ENCODE assay signal across 11 mouse cellular contexts in the genomic region with DNA sequence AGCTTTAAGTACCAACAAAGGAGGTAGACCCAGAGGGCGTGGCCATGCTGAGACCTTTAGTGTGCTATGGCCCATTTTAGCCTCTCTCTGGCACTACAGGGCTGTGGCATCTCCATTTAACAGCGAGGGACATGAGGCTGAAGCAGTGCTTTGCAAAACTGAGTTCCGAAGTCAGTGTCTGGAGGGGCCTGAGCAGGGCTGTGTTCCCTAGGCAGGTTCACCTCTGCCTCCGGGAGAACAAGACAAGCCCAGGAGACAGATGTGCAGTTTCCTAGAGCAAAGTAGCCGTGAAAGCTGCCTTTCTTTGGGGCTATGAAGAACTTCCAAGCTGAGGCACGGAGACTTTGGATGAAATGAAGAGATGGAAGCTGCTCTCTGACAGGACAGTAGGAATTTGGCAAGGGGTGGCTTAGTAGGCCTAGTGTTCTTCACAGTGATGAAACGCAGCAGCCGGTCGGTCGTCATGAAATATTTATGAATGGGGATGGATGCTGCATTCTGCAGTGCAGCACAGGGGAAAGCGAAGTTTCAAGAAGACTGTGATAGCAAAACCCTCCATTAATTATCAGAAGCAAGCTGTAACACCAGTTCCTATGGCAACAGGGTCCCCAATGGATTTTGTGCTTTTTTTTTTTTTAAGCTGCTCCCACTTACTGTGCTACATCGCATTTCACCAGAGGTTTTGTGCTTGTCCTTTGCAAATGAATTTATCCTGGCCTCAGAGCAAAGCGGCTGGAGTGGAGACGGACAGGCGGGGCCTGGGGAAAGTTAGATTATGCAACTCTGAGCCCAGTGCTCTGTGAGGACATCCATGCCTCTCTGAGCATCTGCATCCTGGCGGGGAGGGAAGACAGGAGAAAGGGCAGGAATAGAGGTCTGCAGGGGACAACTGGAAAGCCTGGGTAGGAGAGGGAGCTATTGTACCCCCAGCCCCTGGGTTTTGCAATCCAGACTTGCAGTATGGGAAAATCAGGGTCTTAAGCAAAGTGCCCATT.
DNase-seq lines count a peak whose midpoint lies in the region; ATAC-seq and TF ChIP-seq lines count a peak whose summit lies in the region.
"Had no signal": no experiment of that assay in that cellular context is flagged by ENCODE, and none has a peak within 500 bp of the region (broad histone marks: within the 10 kb centered on the region; RNA-seq: fewer than 3 reads in every experiment).

No protein-coding gene starts in this region.

- peak; percentile 78 for ATAC-seq in hindbrain, embryonic 15.5 days (ENCODE audit: low FRiP score, low read depth)
- peak; percentile 85 for ATAC-seq in midbrain, postnatal 0 days (ENCODE audit: low FRiP score)
- ATAC-seq: inflammation-experienced regulatory T-cells, adult 6 months had no signal

- no peak overlapping the region for H3K9ac ChIP-seq in heart, adult 2 months (ENCODE audit: low read depth, low read length)
- 0 out of 2 replicates have a peak overlapping the region, but pooled peaks have one; percentile 9 for H3K9ac ChIP-seq in hindbrain, embryonic 15.5 days
- peak overlapping the region; percentile 42; the same call in 1 of the 2 replicates for H3K9ac ChIP-seq in midbrain, postnatal 0 days (replicated peaks; ENCODE audit: low read length, poor library complexity, severe bottlenecking)

- no peak for TF ChIP-seq CTCF in heart, adult 2 months (IDR thresholded peaks at IDR 0.05)
- TF ChIP-seq CTCF in midbrain, postnatal 0 days (IDR thresholded peaks at IDR 0.05), result no peak

- H3K27me3 ChIP-seq in heart, adult 2 months (ENCODE audit: control insufficient read depth, insufficient read depth, low read length), result no peaks in the 10 kb centered on the region
- no peaks in the 10 kb centered on the region for H3K27me3 ChIP-seq in heart, embryonic 10.5 days (ENCODE audit: insufficient read depth, poor library complexity, severe bottlenecking)
- no peaks in the 10 kb centered on the region for H3K27me3 ChIP-seq in forebrain, embryonic 10.5 days (ENCODE audit: poor library complexity, severe bottlenecking)
- H3K27me3 ChIP-seq in hindbrain, embryonic 15.5 days, result no peaks in the 10 kb centered on the region
- no peaks in the 10 kb centered on the region for H3K27me3 ChIP-seq in midbrain, postnatal 0 days (ENCODE audit: insufficient read depth, low read length)

- 78% methylated on average over 16 of the region's 16 CpGs for WGBS in heart, adult 2 months
- 75% methylated on average over 16 of the region's 16 CpGs for WGBS in heart, embryonic 10.5 days
- 70% methylated on average over 16 of the region's 16 CpGs for WGBS in forebrain, embryonic 10.5 days
- 29% methylated on average over 16 of the region's 16 CpGs for WGBS in hindbrain, embryonic 15.5 days
- WGBS in midbrain, postnatal 0 days, result 18% methylated on average over 16 of the region's 16 CpGs

- no peak for TF ChIP-seq POLR2A in heart, adult 2 months (IDR thresholded peaks at IDR 0.05; ENCODE audit: insufficient read depth, low read depth, low read length)

- no peak overlapping the region for H3K4me3 ChIP-seq in heart, adult 2 months
- H3K4me3 ChIP-seq in heart, embryonic 10.5 days, result no peak overlapping the region
- H3K4me3 ChIP-seq in forebrain, embryonic 10.5 days, result no peak overlapping the region
- no peak overlapping the region for H3K4me3 ChIP-seq in hindbrain, embryonic 15.5 days
- H3K4me3 ChIP-seq in midbrain, postnatal 0 days (ENCODE audit: low read depth, low read length), result no peak overlapping the region

- no peaks in the 10 kb centered on the region for H3K9me3 ChIP-seq in heart, embryonic 10.5 days
- H3K9me3 ChIP-seq in forebrain, embryonic 10.5 days, result no peaks in the 10 kb centered on the region
- no peaks in the 10 kb centered on the region for H3K9me3 ChIP-seq in hindbrain, embryonic 15.5 days
- no peaks in the 10 kb centered on the region for H3K9me3 ChIP-seq in midbrain, postnatal 0 days (ENCODE audit: low read length)

- no peaks in the 10 kb centered on the region for H3K79me2 ChIP-seq in heart, adult 2 months (replicated peaks; ENCODE audit: control insufficient read depth, insufficient read depth, low read length)

- no peak overlapping the region for H3K27ac ChIP-seq in heart, adult 2 months
- no peak overlapping the region for H3K27ac ChIP-seq in heart, embryonic 10.5 days
- H3K27ac ChIP-seq in forebrain, embryonic 10.5 days, result peak overlapping the region; percentile 35; the same call in 1 of the 2 replicates
- H3K27ac ChIP-seq in hindbrain, embryonic 15.5 days (replicated peaks), result peak overlapping the region; percentile 78
- H3K27ac ChIP-seq in midbrain, postnatal 0 days (ENCODE audit: low read depth, low read length), result peak overlapping the region; percentile 84

- peak overlapping the region; percentile 27; the same call in 1 of the 2 replicates for H3K4me2 ChIP-seq in hindbrain, embryonic 15.5 days
- peak overlapping the region; percentile 28 for H3K4me2 ChIP-seq in midbrain, postnatal 0 days (ENCODE audit: low read depth, low read length, poor library complexity, severe bottlenecking)

- no peaks in the 10 kb centered on the region for H3K4me1 ChIP-seq in heart, adult 2 months (ENCODE audit: control insufficient read depth, insufficient read depth, low read length)
- H3K4me1 ChIP-seq in heart, embryonic 10.5 days, result peaks cover 17% of the 10 kb centered on the region
- H3K4me1 ChIP-seq in forebrain, embryonic 10.5 days, result peaks cover 30% of the 10 kb centered on the region
- peaks cover 23% of the 10 kb centered on the region for H3K4me1 ChIP-seq in hindbrain, embryonic 15.5 days (replicated peaks)
- H3K4me1 ChIP-seq in midbrain, postnatal 0 days (ENCODE audit: insufficient read depth, low read length), result peaks cover 14% of the 10 kb centered on the region

- no peak for TF ChIP-seq EP300 in heart, adult 2 months (IDR thresholded peaks at IDR 0.05; ENCODE audit: insufficient read depth, low read depth, low read length)

- peak; percentile 38 to 43 for DNase-seq in heart, adult 2 months
- DNase-seq in heart, embryonic 10.5 days (ENCODE audit: low spot score), result no peak
- DNase-seq in forebrain, embryonic 10.5 days (ENCODE audit: extremely low spot score, low spot score), result no peak
- peak; percentile 70 for DNase-seq in midbrain, postnatal 0 days (ENCODE audit: low spot score)
- DNase-seq in cerebellum, adult 11-12 months, result no peak
- no peak for DNase-seq in cerebellum, postnatal 10 days
- no peak for DNase-seq in adrenal gland, adult 2 months
- DNase-seq: cerebellum, postnatal 14 days; spleen, adult 18-20 months had no signal

- H3K36me3 ChIP-seq in heart, adult 2 months (ENCODE audit: control insufficient read depth, insufficient read depth, low read length), result no peaks in the 10 kb centered on the region
- H3K36me3 ChIP-seq in heart, embryonic 10.5 days, result no peaks in the 10 kb centered on the region
- no peaks in the 10 kb centered on the region for H3K36me3 ChIP-seq in forebrain, embryonic 10.5 days (replicated peaks)
- no peaks in the 10 kb centered on the region for H3K36me3 ChIP-seq in hindbrain, embryonic 15.5 days
- no peaks in the 10 kb centered on the region for H3K36me3 ChIP-seq in midbrain, postnatal 0 days (ENCODE audit: insufficient read depth, low read length)

- intact Hi-C loops in heart, adult 2 months (cut with DNase I), result no loop called here

Comparison
In these comparisons a context has a peak if more than half of its experiments do, and no peak if none do; other contexts are left out.
1. DNase-seq: peak in heart, adult 2 months (2 of 2) and midbrain, postnatal 0 days (single experiment); none in heart, embryonic 10.5 days (single experiment), forebrain, embryonic 10.5 days (single experiment), cerebellum, adult 11-12 months (single experiment), cerebellum, postnatal 10 days (0 of 2) and adrenal gland, adult 2 months (single experiment).
2. H3K27ac ChIP-seq: peak in forebrain, embryonic 10.5 days (single experiment), hindbrain, embryonic 15.5 days (single experiment) and midbrain, postnatal 0 days (single experiment); none in heart, adult 2 months (single experiment) and heart, embryonic 10.5 days (single experiment).